Mouse (Mus musculus) embryo, embryonic 10.5 days (tissue): ENCODE data around the gene F2.
"Not testable (repeated sequence)": the region's sequence is repeated elsewhere in the genome, so short reads cannot be mapped to it uniquely, and the experiment has no call there.

ENCODE experiments used
- DNase-seq: peaks from one replicate; pipeline ENCODE4 v3.0.0-alpha.2; 2015; ENCODE audit warnings: low spot score

Gene F2

DNA sequence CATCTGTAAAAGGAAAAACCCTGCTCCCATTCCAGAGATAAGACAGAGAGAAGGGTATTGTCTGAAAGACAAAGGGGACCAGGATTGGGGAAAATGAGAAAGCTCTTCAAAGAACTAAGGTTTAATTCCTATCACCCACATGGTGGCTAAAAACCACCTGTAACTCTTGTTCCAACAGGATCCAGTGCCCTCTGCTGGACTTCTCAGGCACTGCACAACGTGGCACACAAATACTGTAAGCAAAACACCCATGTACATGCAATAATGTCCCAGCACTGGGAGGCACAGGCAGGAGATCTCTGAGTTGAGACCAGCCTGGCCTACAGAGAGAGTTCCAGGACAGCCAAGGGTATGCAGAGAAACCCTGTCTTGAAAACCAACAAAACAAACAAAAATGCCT is 10.5 kb upstream of the F2 start:
- DNase-seq, result peak; percentile 75

DNA sequence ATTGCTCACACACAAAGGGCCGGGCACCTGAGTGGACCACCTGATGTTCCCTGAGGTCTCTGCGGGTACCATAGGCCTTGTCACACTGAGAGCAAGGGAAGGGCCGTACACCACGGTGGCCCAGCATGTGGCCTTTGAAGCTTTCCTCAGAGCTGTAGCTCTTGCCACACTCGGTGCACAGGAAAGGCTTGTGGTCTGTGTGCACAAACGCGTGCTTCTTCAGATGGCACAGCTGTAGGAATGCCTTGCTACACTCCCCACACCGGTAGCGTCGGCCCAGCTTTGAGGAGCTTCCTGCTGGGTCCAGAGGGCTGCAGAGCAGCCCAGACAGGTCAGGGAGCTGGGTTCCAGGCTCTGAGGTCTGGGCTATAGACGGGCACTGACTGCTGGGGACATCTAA is 9.6 kb upstream of the F2 start:
- DNase-seq, result no peak

DNA sequence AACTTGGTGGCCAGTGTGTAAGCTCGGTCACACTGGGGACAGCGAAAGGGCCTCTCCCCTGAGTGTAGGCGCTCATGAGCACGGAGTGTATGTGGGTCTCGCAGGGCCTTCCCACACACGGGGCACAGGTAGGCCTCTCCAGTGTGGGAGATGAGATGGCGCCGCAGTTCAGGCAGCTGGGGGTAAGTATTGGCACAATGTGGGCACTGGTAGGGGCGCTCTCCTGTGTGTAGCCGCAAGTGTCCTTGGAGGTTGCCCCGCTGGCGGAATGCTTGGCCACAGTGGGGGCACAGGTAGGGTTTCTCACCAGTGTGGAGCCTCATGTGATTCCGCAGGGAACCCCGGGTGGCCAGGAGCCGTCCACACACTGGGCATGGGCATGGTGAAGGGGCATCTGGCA is 9.1 kb upstream of the F2 start:
- no peak for DNase-seq

DNA sequence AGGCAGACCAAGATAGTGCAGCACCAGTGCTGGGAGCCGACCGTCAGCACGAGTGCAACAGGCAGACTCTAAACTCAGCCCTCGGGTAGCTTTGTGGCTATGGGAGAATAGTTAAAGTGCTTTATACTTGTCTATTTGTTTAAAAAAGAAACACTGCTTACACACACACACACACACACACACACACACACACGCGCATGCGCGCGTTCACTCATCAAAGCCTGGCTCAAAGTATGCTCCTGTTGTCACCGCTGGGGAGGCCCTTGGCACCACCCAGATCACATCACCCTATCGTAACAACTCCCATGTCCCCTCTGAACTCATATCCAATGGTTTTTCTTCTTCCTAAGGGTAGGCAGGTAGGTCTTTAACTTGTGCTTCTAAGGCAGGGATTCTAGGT is 7.8 kb upstream of the F2 start:
- no peak for DNase-seq

DNA sequence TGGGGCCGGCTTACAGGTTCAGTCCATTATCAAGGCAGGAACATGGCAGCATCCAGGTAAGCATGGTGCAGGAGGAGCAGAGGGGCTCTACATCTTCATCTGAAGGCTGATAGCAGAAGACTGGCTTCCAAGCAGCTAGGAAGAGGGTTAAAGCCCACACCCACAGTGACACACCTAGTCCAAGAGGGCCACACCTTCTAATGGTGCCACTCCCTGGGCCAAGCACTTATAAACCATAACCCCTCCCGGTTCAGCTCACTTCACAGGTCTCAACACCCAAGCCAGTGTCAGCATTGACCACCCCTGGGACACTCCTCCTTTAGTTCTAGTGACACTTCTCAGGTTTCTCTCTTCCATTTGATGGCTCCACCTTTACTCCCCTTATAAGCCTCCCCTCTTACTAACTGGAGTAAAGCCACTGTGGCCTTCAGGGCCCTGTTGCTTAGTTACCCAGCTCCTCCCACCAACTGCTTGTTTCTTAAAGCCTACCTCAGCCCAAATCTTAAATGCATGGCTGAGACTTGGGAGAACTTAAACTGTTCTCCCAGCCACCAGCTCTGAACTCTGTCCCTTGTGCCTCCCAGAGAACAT is 6.7 kb upstream of the F2 start:
- DNase-seq, result no peak

DNA sequence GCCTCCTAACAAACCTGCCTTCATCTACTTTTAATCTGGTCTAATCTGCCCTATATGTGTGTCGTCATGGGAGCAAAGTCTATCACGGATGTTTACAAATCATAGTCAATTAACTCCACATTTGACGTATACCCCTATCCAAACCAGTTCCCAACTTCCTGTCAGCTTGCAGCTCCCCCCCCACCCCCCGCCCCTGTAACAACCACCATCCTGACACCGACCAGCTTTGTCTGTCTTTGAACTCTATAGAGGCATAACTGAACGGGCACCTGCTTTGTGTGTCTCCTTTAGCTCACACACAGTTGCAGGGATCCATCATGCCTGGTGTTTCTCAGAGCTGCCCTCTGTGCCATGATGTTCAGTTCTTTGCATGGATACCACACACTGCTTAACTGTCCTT is 2.7 kb upstream of the F2 start:
- DNase-seq, result no peak

DNA sequence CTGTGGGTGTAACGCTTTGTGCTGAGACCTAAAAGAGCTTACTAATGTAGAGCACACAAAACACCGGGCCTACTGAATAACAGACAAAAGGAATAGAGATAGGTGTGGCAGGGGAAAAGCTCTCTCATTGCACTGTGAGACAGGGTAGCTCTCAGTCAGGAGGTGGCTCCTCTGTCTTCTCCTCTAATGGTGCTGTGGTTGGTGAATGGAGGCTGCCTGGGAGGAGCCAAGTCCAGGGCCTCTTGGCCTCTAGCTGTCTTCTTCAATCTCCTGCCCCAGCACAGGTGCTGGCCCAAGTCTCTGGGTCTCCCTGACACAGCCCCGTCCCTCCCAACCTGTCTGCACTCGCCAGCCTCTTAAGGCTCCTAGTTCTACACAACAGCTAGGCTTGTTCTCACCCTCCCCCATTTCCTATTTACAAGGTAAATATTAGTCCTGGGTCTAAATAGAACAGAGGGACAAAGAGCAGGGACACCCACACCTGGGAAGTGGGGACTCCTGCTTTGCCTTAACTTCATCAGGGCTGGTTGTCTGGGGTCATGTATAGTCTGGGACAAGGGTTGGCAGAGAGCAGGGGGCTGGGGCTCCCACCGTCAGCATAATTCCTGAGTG is 619 bp upstream of the F2 start:
- DNase-seq, result no peak

DNA sequence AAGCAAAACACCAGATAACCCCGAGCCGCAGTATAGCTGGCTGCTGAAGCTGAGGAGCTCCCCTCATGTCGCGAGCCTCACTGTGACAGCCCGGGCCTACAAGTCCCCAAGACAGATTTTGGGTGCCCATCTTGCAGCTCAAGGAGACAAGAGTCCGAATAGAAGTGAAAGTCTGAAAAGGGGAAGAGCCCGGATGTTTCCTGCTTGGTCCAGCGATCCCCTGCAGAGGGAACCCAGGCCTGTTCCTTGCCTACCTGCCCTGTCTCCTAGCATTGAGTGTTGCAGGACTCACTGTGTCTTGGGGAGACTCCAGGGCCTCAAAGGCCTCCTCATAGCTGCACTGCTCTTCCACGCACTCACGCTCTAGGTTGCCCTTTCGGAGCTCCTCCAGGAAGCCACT is 728 bp downstream of the F2 start:
- no peak for DNase-seq

DNA sequence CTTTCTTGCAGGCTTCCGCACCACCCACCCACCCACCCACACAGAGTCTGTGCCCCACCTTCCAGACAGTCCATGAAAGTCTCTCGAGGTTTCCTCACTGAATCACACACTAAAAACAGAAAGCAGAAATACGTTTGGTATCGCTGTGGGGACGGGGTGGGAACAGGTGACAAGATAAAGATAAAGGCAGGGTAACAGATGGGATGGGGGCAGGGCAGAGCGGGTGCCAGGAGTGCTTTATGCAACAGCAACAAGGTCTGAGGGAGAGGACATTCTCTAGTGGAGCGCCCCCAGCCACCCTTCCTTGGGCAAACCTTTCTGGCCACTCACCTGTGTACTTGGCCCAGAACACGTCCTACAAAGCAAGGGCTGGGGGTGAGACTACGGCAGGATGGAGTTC is 1.4 kb downstream of the F2 start:
- no peak for DNase-seq

DNA sequence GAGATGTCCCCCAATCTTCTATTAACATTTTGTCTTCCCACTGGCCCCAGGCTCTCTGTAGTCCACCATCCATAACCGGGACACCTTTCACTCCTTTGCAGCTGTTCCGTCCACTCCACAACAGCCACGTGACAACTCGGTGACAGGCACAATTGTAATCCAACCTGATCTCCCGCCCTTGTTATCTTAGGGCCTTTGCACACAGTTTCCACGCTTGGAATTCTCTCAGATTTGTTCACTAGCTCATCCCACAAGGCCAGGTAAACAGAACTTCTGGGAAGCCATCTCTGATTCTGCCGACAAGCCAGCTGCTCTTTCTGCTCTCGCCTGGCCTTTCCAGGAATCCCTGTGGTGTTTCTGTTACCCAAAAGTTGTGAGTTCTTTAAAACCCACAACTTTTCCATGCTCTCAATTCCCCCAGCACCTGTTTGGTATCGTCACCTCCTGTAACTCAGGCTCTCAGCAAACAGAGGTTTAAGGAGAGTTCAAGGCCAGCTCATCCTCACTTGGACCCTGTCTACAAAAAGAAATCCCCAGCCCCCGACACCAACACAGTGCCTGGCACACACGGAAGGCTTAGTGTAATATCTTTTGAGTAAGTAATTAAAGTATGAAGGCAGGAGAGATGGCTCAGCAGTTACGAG is 2.8 kb downstream of the F2 start:
- no peak for DNase-seq

DNA sequence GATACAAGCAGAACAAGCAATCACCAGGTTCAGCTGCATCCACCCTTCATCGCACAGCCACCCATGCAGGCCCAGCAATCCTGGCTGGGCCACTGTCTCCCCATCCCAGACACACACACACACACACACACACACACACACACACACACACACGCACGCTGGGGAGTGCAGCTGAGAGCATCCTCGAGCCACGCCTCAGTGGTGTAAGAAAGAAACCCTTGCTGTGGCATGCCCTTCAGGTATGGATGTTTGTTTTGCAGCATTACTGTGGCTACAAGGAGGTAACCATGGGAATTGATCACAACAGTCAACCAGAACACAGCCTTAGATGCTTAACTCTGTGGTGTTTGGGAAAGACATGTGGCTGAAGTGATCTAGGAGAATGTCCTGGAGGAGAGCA is 3.9 kb downstream of the F2 start:
- DNase-seq, result no peak

DNA sequence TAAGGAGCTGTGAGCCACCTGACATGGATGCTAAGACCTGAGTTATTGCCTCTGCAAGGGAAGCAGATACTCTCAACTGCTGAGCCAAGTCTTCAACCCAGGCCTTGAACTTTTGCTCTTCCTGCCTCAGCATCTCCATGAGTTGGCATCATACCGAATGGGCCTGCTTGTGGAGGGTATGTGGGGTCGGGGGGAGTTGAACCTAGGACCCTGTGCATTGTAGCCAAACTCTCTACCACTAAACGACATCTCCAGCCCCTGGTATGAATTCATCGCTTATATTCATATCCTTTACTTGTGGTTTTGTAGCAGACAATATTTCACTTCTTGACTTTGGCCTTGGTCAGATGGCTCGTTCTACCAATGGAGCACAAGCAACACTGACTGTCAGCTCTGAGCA is 4.4 kb downstream of the F2 start:
- no peak for DNase-seq

DNA sequence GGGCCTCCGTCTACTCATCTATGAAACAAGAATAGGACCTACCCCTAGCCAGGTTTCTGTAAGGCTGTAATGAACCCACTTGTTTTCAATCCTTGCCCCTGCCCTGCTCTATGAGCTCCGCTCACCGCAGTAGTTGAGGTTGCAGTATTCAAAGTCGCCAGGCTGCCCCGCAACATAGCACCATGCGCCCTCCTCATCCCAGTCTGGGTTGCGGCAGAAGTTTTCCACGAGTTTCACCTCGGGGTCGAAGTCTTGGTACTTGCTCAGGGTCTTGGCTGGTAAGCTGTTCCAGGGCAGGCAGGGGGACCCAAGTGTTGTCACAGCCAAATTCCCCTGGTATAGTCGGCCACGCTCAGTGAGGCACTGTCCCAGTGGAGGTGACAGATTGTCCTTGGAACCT is 5.8 kb downstream of the F2 start:
- no peak for DNase-seq

DNA sequence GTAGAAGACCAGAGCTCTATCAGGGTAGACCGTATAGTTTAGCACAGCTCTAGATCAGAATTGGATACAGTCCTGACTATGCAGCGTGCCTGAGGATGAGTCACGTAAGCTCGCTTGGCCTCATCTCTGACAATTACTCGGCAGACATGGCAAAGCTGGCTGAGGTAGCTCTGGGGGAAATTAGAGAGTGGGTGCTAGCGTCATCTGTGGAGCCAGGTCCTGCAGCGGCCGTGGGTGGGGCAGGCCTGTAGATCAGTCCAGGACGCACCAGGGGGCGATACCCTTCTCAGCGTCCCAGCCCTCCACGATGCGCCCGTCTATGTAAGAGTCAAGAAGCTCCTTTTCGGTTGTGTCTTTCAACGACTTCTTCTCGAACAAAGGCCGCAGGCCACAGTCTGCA is 6.5 kb downstream of the F2 start:
- no peak for DNase-seq

DNA sequence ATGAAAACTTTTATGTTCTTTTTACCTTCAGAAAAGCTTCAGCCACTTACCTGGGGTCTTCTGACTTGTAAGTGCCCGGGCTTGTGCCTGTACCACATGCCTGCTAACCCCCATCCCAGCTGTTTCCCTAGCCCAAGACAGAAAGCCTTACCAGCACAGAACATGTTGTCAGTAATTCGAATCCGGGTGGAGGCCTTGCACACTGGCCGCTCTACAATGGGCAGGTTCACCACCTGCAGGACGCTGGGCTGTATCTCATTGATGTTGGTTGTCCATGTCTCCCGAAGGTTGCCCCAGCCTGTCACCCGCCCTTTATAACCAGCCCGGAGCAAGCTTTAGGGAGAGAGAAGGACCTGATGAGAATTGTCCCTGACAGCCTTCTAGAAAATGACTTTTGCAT is 8.0 kb downstream of the F2 start:
- no peak for DNase-seq

DNA sequence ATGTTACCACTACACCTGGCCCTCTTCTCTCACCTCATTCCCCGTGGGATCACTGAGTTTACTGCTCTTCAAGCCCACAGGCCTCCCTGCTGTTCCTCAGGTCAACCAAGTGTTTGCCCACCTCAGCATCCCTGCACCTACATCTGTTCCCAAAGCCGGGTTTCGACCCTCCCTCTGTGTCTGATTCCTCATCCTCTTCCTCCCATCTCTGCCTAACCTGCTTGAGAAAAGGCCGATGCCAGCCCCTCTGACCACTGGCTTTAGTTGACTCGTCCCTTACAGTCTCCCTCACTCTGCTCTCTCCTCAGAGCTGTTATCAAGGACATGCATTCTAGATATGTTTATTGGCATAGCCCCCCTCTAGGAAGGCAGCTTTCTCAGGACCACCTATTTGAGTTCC is 8.7 kb downstream of the F2 start:
- no peak for DNase-seq

DNA sequence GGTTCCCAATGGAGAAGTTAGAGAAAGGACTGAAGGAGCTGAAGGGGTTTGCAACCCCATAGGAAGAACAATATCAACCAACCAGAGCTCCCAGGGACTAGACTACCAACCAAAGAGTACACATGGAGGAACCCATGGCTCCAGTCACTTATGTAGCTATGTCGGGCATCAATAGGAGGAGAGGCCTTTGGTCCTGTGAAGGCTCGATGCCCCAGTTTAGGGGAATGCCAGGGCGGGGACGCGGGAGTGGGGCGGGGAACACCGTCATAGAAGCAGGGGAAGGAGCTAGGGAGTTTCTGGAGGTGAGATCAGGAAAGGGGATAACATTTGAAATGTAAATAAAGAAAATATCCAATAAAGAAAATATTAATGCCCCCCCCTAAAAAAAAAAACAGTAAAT is 12.8 kb downstream of the F2 start:
- not testable (repeated sequence) for DNase-seq

DNA sequence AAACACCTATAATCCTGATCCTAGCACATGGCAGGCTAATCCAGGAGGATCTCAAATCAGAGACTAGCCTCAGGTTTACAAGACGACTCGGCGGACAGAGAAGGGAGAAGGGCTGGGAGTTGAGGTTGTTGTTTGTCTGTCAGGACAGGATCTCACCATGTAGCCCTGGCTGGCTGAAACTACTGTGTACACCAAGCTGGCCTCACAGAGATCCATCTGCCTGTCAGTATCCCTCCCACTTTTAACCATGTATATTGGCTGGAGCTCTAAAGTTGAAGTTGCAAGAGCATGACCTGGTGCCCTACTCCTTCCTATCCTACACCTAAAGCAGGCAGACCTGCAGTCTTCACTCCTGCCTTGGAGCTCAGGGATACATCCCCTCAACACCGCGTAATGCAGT is 13.9 kb downstream of the F2 start:
- no peak for DNase-seq

DNA sequence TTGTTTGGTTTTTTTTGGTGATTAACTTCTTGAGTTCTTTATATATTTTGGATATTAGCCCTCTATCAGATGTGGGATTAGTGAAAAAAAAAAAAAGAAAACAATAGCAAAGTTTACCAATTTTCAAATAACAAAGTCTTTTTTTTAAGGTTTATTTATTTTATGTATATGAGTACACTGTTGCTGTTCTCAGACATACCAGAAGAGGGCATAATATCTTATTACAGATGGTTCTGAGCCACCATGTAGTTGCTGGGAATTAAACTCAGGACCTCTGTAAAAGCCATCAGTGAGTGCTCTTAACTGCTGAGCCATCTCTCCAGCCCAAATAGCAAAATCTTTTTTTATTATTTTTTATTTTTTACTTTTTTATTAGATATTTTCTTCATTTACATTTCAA is 26.8 kb downstream of the F2 start:
- not testable (repeated sequence) for DNase-seq

DNA sequence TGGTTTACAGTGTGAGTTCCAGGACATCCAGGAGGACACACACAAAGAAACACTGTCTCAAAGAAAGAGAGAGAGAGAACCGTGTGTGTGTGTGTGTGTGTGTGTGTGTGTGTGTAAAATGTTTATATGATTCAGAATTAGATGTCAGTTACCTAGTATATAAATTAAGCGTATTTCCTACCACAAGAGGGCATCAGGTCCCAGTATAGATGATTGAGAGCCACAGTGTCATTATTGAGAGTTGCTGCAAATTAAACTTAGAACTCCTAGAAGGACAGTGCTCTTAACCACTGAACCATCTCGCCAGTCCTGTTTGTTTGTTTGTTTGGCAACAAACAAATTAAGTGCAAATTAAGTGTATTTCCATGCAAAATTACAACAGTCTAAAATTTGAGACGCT is 33.8 kb downstream of the F2 start:
- no peak for DNase-seq

DNA sequence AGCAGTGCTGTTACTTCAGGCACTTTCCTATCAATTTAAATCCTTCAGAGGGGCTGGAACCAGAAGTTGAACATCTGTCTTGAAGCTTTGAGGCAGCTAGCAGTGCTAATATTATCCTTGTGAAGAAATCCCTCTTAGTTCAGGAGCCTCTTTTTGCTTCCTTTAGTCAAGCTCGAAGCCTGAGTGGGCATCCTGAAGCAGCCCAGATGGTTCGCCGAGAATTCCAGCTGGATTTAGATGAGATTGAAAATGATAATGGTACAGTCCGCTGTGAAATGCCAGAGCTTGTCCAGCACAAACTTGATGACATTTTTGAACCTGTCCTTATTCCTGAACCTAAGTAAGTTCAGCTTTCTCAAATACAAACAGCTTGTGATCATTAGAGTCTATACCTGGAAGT is 35.7 kb downstream of the F2 start:
- no peak for DNase-seq

DNA sequence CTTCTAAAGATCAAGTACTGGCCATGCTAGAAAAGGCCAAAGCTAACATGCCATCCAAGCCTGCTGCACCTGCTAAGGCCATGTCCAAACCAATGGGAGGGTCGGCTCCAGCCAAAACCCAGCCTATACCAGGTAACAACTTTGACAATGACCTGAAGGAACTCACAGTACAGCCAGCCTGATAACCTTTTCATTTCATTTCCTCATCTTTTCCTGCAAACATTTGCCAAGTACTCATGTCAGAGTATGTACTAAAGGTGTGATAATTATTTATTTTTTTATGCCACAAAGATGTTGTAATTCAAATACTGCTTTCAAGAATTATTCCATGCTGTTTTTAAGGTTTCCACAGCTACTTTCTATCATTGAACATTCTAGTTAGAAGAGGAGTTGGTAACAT is 50.0 kb downstream of the F2 start:
- DNase-seq, result no peak

DNA sequence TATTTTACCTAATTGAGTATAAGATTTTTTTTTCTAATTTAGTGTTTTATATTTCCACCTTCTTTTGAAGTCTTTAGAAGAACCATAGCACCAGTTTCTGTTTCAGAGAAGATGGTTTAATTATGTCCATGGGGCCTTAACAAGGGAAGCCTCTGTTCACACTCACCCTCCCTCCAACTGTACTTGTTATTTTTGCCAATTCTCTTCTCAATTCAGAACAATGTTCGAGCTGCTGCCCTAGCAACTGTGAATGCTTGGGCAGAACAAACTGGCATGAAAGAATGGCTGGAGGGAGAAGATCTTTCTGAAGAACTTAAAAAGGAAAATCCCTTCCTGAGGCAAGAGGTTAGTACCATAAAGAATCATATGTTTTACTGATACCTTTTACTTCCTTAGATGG is 55.3 kb downstream of the F2 start:
- no peak for DNase-seq
